Mouse (Mus musculus): ENCODE data around the gene Zfyve16. TPM values are rescaled to one million over a fixed set of nuclear protein-coding genes. Genes with fewer than 3 reads are reported as not detected.

Zfyve16 gene
- polyA plus RNA-seq (2012; rRNA removed) = 11.1 and 16.8 TPM in 2 replicates

DNA sequence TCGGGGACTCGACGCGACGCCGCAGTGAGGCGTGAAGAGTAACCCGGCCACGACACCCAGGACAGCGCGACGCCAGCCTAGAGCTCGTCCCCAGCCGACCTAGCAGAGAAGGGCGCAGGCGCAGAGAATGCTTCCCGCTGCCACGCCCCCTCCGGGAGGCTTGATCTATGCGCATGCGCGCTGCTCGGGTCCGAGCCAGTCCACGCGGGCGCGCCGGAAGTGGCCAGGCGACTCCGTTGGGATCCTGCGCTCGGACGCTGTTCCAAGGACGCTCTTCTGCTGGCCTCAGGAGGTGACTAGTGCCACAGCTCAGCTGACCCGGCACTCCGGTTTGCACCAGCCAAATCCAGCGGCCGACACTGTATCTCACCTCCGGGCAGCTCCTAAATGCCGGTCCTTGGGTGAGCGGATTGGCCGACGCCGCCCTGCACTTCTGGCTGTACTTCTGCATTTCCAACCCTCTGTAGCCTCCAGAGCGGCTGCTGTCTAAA lies at the start of gene Zfyve16:
TSS of gene Zfyve16 (minus strand) at position 148 of the 491 bp plus-strand sequence.

GRCm38 (mm10) chr13:92576072-92576471 lies 45.4 kb upstream of the Zfyve16 start, which contains the start of gene Spz1:
Gene Spz1 (minus strand): TSS chr13:92576172.

DNA sequence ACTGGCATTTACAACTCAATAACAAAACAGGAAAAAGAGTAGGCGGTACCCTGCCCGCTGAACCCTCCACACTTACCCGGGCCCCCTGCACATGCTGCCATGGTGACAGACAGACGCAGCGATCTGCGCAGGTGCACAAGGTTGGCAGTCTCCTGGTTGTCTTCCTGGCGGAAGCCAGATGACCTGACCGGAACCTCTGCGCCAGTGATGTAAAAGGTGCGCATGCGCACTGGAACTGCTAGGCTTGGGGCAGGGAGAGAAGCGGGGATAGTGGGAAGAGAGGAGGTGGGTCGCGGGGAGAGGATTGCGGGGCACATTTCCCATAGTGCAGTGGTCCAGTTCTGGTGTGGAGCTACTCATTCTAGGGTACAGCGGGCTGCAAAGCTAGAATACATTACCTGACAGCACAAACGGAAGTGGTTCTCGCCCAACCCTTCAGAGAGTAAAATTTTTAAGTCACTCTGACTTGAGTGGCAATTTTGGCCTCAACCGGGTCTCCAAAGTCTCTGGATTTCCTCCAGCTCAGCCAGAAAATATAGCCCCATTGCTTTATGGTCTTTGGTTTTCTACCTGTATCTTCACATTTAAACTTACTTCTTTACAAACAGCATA lies 46.7 kb downstream of the Zfyve16 start, which contains the start of gene Fam151b:
TSS of gene Fam151b (minus strand) at position 164 of the 612 bp plus-strand sequence.

Other genes with a start within 250 kb of the Zfyve16 start
- gene Gm20379, start 224.9 kb downstream of the Zfyve16 start, polyA plus RNA-seq (2012; rRNA removed) = not detected in 2 replicates
- 13.8 and 19.6 TPM in 2 replicates for gene Dhfr, start 176.1 kb downstream of the Zfyve16 start, polyA plus RNA-seq (2012; rRNA removed)
- gene Msh3, start 175.9 kb downstream of the Zfyve16 start, polyA plus RNA-seq (2012; rRNA removed) = 32.8 and 37.8 TPM in 2 replicates
- gene Ankrd34b, start 105.0 kb downstream of the Zfyve16 start, polyA plus RNA-seq (2012; rRNA removed) = 0.16 and 0.20 TPM in 2 replicates
- 2.6 and 3.2 TPM in 2 replicates for gene Fam151b, start 46.9 kb downstream of the Zfyve16 start, polyA plus RNA-seq (2012; rRNA removed)
- gene Spz1, start 45.3 kb upstream of the Zfyve16 start, polyA plus RNA-seq (2012; rRNA removed) = not detected in 2 replicates
- 14.4 and 17.9 TPM in 2 replicates for gene Serinc5, start 80.2 kb upstream of the Zfyve16 start, polyA plus RNA-seq (2012; rRNA removed)